Mouse (Mus musculus) forebrain, embryonic 16.5 days (tissue): ENCODE measurements around the gene Stpg1. TPM values are rescaled to one million over a fixed set of nuclear protein-coding genes. Genes with fewer than 3 reads are reported as not detected.

ENCODE experiments used
- ATAC-seq: fragments of 200-750 bp; cut with Nextera tagmentation; 2 replicates; pipeline ENCODE4 v1.8.0; 2017; ENCODE audit warnings: mild to moderate bottlenecking, moderate library complexity
- H3K27ac ChIP-seq: fragments of 300-500 bp; sonication (generic); 2 replicates; pipeline ENCODE4 v1.5.1; 2014; ENCODE audit warnings: low read length, control low read depth
- H3K27me3 ChIP-seq: fragments of 300-500 bp; sonication (generic); replicated peaks from 2 replicates; pipeline ENCODE4 v1.6.1; 2014; ENCODE audit warnings: low read length; ENCODE audit not compliant: control insufficient read depth, insufficient read depth
- H3K36me3 ChIP-seq: fragments of 300-500 bp; sonication (generic); 2 replicates; pipeline ENCODE4 v1.6.1; 2014; ENCODE audit not compliant: control insufficient read depth, insufficient read depth
- H3K4me1 ChIP-seq: fragments of 300-500 bp; sonication (generic); replicated peaks from 2 replicates; pipeline ENCODE4 v1.6.1; 2014; ENCODE audit warnings: low read length; ENCODE audit not compliant: control insufficient read depth, insufficient read depth
- H3K4me2 ChIP-seq: fragments of 300-500 bp; sonication (generic); 2 replicates; pipeline ENCODE4 v1.6.1; 2014; ENCODE audit warnings: mild to moderate bottlenecking, low read length, control low read depth
- H3K4me3 ChIP-seq: fragments of 300-500 bp; sonication (generic); replicated peaks from 2 replicates; pipeline ENCODE4 v1.5.1; 2014; ENCODE audit warnings: mild to moderate bottlenecking, low read length, control low read depth
- H3K9ac ChIP-seq: fragments of 300-500 bp; sonication (generic); replicated peaks from 2 replicates; pipeline ENCODE4 v1.6.1; 2014; ENCODE audit warnings: low read depth, low read length, control low read depth
- H3K9me3 ChIP-seq: fragments of 300-500 bp; sonication (generic); 2 replicates; pipeline ENCODE4 v1.6.1; 2016; ENCODE audit warnings: low read length; ENCODE audit not compliant: control insufficient read depth
- WGBS: fragments of 180-500 bp; shearing (Covaris S2); extraction: QIAGEN DNeasy Blood & Tissue Kit; methylation state at CpG from one replicate; pipeline ENCODE4 v1.1.7; 2014; 5-methylcytosine and 5-hydroxymethylcytosine counted together
- microRNA-seq: library from miRNA; unstranded; fragments of <30 nt; microRNA quantifications from one replicate; pipeline ENCODE4, GENCODE M21; 2017
- polyA plus RNA-seq: library from polyadenylated mRNA; unstranded; fragments of >200 nt; fragmentation: Nextera tagmentation; extraction: Ambion mirVana; gene quantifications from 2 replicates; pipeline ENCODE4 v1.2.1, GENCODE M21; 2015

The Stpg1 gene
- polyA plus RNA-seq, 1 experiment from 2014 or later, result not detected

DNA sequence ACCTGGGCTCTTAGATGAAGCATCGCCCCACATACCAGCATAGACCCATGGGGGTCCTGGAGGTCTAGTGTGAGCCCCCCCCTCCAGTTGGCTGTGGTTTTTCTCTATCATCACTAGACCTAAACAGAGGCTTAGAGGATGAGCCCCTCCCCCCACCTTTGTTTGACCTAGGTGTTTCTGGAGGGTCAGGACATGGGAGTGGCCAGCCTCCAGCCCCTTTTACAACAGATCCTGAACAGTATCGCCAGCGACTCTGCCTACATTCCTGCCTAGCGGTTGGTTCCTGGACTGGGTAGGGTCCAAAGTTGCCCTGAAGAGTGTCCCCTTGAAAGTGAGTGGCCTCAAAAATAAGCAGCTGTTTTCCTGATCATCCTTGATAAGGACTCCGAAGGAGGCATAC lies 83.9 kb downstream of the Stpg1 start:
- Histone ChIP-seq H3K4me2 (no peak overlapping the region), H3K27ac (no peak overlapping the region), H3K27me3 (peaks cover 4% of the 10 kb centered on the region; the same call in 1 of the 2 replicates), H3K36me3 (no peaks in the 10 kb centered on the region), H3K9me3 (no peaks in the 10 kb centered on the region), H3K9ac (no peak overlapping the region), H3K4me3 (no peak overlapping the region), H3K4me1 (peaks cover 6% of the 10 kb centered on the region)
- ATAC-seq, result no peak
- 92% methylated on average over 5 of the region's 5 CpGs for WGBS

DNA sequence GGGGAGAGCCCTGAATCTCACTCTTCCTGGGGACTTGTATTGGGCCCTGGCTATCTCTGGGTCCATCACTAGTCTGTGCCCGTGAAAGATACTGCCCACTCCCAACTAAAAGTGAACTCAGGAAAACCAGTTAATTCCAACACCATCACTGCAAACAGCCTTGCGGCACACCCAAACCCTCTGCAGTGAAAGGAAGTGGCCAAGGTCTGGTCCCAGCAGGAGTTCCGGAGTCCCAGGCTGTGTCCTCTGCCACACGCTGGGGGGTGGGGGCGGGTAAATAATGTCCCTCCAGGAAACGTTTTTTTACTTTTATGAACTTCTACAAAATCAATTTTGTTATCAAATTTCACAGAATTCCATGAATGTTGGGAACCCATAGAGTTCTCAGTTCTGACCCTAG lies 85.1 kb downstream of the Stpg1 start:
- Histone ChIP-seq H3K4me2 (no peak overlapping the region), H3K4me3 (no peak overlapping the region), H3K27me3 (no peaks in the 10 kb centered on the region), H3K36me3 (no peaks in the 10 kb centered on the region), H3K4me1 (no peaks in the 10 kb centered on the region), H3K9ac (no peak overlapping the region), H3K9me3 (no peaks in the 10 kb centered on the region), H3K27ac (no peak overlapping the region)
- no peak for ATAC-seq
- 63% methylated on average over 6 of the region's 6 CpGs for WGBS

DNA sequence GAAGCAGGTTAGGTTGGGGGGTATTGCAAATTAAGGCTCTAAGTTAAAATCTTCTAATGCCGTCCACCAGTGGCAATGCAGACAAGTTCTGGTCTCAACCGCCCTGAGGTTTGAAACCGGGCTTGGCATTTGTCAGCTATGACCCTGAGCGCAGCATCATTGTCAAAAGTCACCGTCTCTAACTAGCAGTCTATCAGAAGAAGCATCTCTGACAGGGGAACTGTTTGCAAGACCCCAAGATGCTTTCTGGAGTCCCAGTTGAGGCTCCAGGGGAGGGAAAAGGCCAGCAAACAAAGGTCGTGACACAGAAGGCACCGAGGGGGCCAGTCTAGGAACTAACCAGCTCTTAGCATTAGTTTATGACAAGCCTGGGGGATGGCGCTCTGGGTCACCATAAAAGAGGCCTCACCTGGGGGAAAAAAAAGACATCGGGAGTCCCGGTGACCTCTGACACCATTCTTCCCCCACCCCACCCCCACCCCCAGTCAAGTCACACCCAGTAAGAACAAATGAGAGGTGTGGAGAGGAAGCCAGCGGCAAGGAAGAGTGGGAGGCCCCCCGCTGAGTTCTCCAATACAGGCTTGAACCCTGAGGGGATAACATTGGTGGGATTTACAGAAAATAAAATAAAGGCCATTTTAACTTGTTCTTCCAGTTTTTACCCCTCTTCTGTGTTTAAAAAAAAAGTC lies 86.8 kb downstream of the Stpg1 start:
- no peak overlapping the region for H3K27ac ChIP-seq
- H3K27me3 ChIP-seq, result no peaks in the 10 kb centered on the region
- H3K9ac ChIP-seq, result no peak overlapping the region
- no peaks in the 10 kb centered on the region for H3K4me1 ChIP-seq
- ATAC-seq, result no peak
- no peaks in the 10 kb centered on the region for H3K36me3 ChIP-seq
- no peak overlapping the region for H3K4me3 ChIP-seq
- WGBS, result 36% methylated on average over 12 of the region's 12 CpGs
- no peak overlapping the region for H3K4me2 ChIP-seq
- H3K9me3 ChIP-seq, result no peaks in the 10 kb centered on the region

DNA sequence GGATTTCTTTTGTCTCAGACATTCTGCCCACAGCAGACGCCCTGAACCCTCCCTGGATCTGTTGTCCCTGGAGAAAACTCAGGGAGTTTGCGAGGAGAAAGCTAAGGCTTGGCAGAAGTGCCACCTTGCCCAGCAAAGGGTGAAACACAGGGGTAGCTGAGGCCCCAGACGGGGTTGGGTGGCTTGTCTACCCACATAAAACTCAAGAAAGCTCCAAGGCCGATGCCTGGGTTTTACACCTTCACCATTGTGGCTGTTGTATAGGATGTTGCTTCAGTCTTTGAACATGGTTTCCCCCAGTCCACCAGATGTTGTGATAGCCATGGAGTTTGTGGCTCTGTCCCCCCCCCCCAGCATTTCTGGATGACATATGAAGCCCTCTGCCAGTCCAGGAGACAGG lies 90.2 kb downstream of the Stpg1 start:
- Histone ChIP-seq H3K4me3 (no peak overlapping the region), H3K27me3 (no peaks in the 10 kb centered on the region), H3K27ac (no peak overlapping the region), H3K4me2 (no peak overlapping the region), H3K36me3 (no peaks in the 10 kb centered on the region), H3K4me1 (no peaks in the 10 kb centered on the region), H3K9me3 (no peaks in the 10 kb centered on the region), H3K9ac (no peak overlapping the region)
- 59% methylated on average over 4 of the region's 4 CpGs for WGBS
- no peak for ATAC-seq

Small RNAs within 50 kb of the gene (microRNA-seq; reads per million reads assigned to microRNA genes)
- not detected for gene Gm25317

Other genes starting within 250 kb of the Stpg1 start
- gene Clic4, start 222.0 kb upstream of the Stpg1 start, polyA plus RNA-seq, result 97.8 and 125 TPM in 2 replicates
- 179 and 198 TPM in 2 replicates for gene Srrm1, start 141.5 kb upstream of the Stpg1 start, polyA plus RNA-seq
- 0.71 and 0.83 TPM in 2 replicates for gene Ncmap, start 96.6 kb upstream of the Stpg1 start, polyA plus RNA-seq
- 30.9 and 36.6 TPM in 2 replicates for gene Rcan3, start 60.9 kb upstream of the Stpg1 start, polyA plus RNA-seq
- 5.9 and 6.1 TPM in 2 replicates for gene Nipal3, start 248 bp downstream of the Stpg1 start, polyA plus RNA-seq
- gene Grhl3, start 78.8 kb downstream of the Stpg1 start, polyA plus RNA-seq, result 0.39 and 0.60 TPM in 2 replicates
- gene Ifnlr1, start 191.5 kb downstream of the Stpg1 start, polyA plus RNA-seq, result 0.16 and 0.18 TPM in 2 replicates
- not detected in 2 replicates for gene Il22ra1, start 233.4 kb downstream of the Stpg1 start, polyA plus RNA-seq